Mouse (Mus musculus) intestine, postnatal 0 days (tissue): Measurements from ENCODE around the gene Esrrg. TPM values are rescaled to one million over a fixed set of nuclear protein-coding genes. Genes with fewer than 3 reads are reported as not detected.

Source experiments
- ATAC-seq: fragments of 200-750 bp; cut with Nextera tagmentation; 2 replicates; pipeline ENCODE4 v1.8.0; 2017; ENCODE audit warnings: mild to moderate bottlenecking, moderate TSS enrichment, moderate library complexity
- H3K27ac ChIP-seq: fragments of 300-500 bp; sonication (generic); 2 replicates; pipeline ENCODE4 v1.5.1; 2014; ENCODE audit warnings: mild to moderate bottlenecking, low read depth, low read length, moderate library complexity
- H3K27me3 ChIP-seq: fragments of 300-500 bp; sonication (generic); replicated peaks from 2 replicates; pipeline ENCODE4 v1.6.1; 2014; ENCODE audit warnings: low read length, mixed read lengths; ENCODE audit not compliant: control insufficient read depth, insufficient read depth
- H3K36me3 ChIP-seq: fragments of 300-500 bp; sonication (generic); 2 replicates; pipeline ENCODE4 v1.6.1; 2014; ENCODE audit warnings: mild to moderate bottlenecking, moderate library complexity; ENCODE audit not compliant: control insufficient read depth, insufficient read depth
- H3K4me1 ChIP-seq: fragments of 300-500 bp; sonication (generic); replicated peaks from 2 replicates; pipeline ENCODE4 v1.6.1; 2014; ENCODE audit warnings: antibody characterized with exemption, low read length, mixed read lengths; ENCODE audit not compliant: control insufficient read depth, insufficient read depth
- H3K4me2 ChIP-seq: fragments of 300-500 bp; sonication (generic); replicated peaks from 2 replicates; pipeline ENCODE4 v1.6.1; 2014; ENCODE audit warnings: low read depth, mild to moderate bottlenecking, moderate library complexity
- H3K4me3 ChIP-seq: fragments of 300-500 bp; sonication (generic); 2 replicates; pipeline ENCODE4 v1.5.1; 2014; ENCODE audit warnings: low read depth, low read length
- H3K9ac ChIP-seq: fragments of 300-500 bp; sonication (generic); 2 replicates; pipeline ENCODE4 v1.6.1; 2014; ENCODE audit warnings: mild to moderate bottlenecking, low read depth, low read length
- H3K9me3 ChIP-seq: fragments of 300-500 bp; sonication (generic); 2 replicates; pipeline ENCODE4 v1.6.1; 2016; ENCODE audit warnings: mixed run types; ENCODE audit not compliant: control insufficient read depth
- CTCF ChIP-seq: sonication (generic); IDR thresholded peaks from 2 replicates; pipeline ENCODE4 v1.5.1; 2016; ENCODE audit warnings: low read depth, mild to moderate bottlenecking, control low read depth, antibody characterized with exemption, moderate library complexity
- whole genome bisulfite sequencing: fragments of 180-500 bp; shearing (Covaris S2); extraction: QIAGEN DNeasy Blood & Tissue Kit; methylation state at CpG from one replicate; pipeline ENCODE4 v1.1.7; 2014; 5-methylcytosine and 5-hydroxymethylcytosine counted together
- polyA plus RNA-seq: library from polyadenylated mRNA; unstranded; fragments of >200 nt; fragmentation: Nextera tagmentation; extraction: Ambion mirVana; gene quantifications from 2 replicates; pipeline ENCODE4 v1.2.1, GENCODE M21; 2015

Gene Esrrg
- polyA plus RNA-seq, 1 experiment from 2014 or later, result 1.2 TPM

- ATAC-seq, result no peak
- no peak for TF ChIP-seq CTCF
These were observed 469.1 kb downstream of the Esrrg start for GRCm38 (mm10) chr1:188077561-188078195.

GRCm38 (mm10) chr1:188080261-188080875 is 471.8 kb downstream of the Esrrg start:
- Histone ChIP-seq H3K4me2 (no peak overlapping the region), H3K27me3 (no peaks in the 10 kb centered on the region), H3K4me1 (no peaks in the 10 kb centered on the region), H3K9me3 (no peaks in the 10 kb centered on the region), H3K36me3 (no peaks in the 10 kb centered on the region), H3K9ac (no peak overlapping the region), H3K27ac (no peak overlapping the region), H3K4me3 (no peak overlapping the region)
- ATAC-seq, result no peak
- 70% methylated on average over 12 of the region's 12 CpGs for WGBS
- TF ChIP-seq CTCF, result no peak

More at GRCm38 (mm10) chr1:188077561-188078195, 469.1 kb downstream of the Esrrg start:
- H3K27me3 ChIP-seq, result no peaks in the 10 kb centered on the region
- WGBS, result 78% methylated on average over 11 of the region's 11 CpGs
- H3K9ac ChIP-seq, result no peak overlapping the region
- no peaks in the 10 kb centered on the region for H3K9me3 ChIP-seq
- H3K4me3 ChIP-seq, result no peak overlapping the region
- H3K4me1 ChIP-seq, result no peaks in the 10 kb centered on the region
- no peak overlapping the region for H3K27ac ChIP-seq
- H3K36me3 ChIP-seq, result no peaks in the 10 kb centered on the region
- H3K4me2 ChIP-seq, result no peak overlapping the region

- H3K9ac ChIP-seq, result no peak overlapping the region
- no peaks in the 10 kb centered on the region for H3K27me3 ChIP-seq
- H3K36me3 ChIP-seq, result no peaks in the 10 kb centered on the region
- no peak overlapping the region for H3K27ac ChIP-seq
- H3K9me3 ChIP-seq, result no peaks in the 10 kb centered on the region
- H3K4me2 ChIP-seq, result no peak overlapping the region
- H3K4me1 ChIP-seq, result no peaks in the 10 kb centered on the region
- TF ChIP-seq CTCF, result no peak
- WGBS, result 71% methylated on average over 18 of the region's 18 CpGs
- ATAC-seq, result no peak
- no peak overlapping the region for H3K4me3 ChIP-seq
These were observed 474.4 kb downstream of the Esrrg start for GRCm38 (mm10) chr1:188082665-188083640.

GRCm38 (mm10) chr1:188085116-188085879 is 476.7 kb downstream of the Esrrg start:
- H3K36me3 ChIP-seq, result no peaks in the 10 kb centered on the region
- H3K27ac ChIP-seq, result no peak overlapping the region
- no peak overlapping the region for H3K9ac ChIP-seq
- no peaks in the 10 kb centered on the region for H3K4me1 ChIP-seq
- no peaks in the 10 kb centered on the region for H3K27me3 ChIP-seq
- no peak overlapping the region for H3K4me2 ChIP-seq
- TF ChIP-seq CTCF, result no peak
- no peak overlapping the region for H3K4me3 ChIP-seq
- ATAC-seq, result no peak
- WGBS, result 81% methylated on average over 13 of the region's 13 CpGs
- no peaks in the 10 kb centered on the region for H3K9me3 ChIP-seq

GRCm38 (mm10) chr1:188093724-188094123 is 485.1 kb downstream of the Esrrg start:
- 70% methylated on average over 3 of the region's 3 CpGs for WGBS
- no peaks in the 10 kb centered on the region for H3K27me3 ChIP-seq
- no peaks in the 10 kb centered on the region for H3K4me1 ChIP-seq
- H3K4me2 ChIP-seq, result no peak overlapping the region
- H3K4me3 ChIP-seq, result no peak overlapping the region
- H3K36me3 ChIP-seq, result no peaks in the 10 kb centered on the region
- no peak overlapping the region for H3K9ac ChIP-seq
- H3K9me3 ChIP-seq, result no peaks in the 10 kb centered on the region
- TF ChIP-seq CTCF, result no peak
- no peak for ATAC-seq
- H3K27ac ChIP-seq, result no peak overlapping the region
